Mouse (Mus musculus): ENCODE data around the gene Cd4. TPM values are rescaled to one million over a fixed set of nuclear protein-coding genes. Genes with fewer than 3 reads are reported as not detected.
A peak's percentile ranks its signal among the peaks of the same experiment; 100 is the strongest.

Gene Cd4
- total and polyA plus RNA-seq, 3 experiments: not detected

- H3K27ac ChIP-seq (ENCODE audit: control insufficient read depth, low read depth, low read length): peak overlapping the region; percentile 23
- peaks cover 0 to 5% of the 10 kb centered on the region in 2 experiments; a peak in 3 of 4 replicates for H3K4me1 ChIP-seq (ENCODE audit: control insufficient read depth in 1 of 2, insufficient read depth in 2 of 2, low read length in 2 of 2)
- peak overlapping the region; percentile 72 to 74 for H3K4me3 ChIP-seq (ENCODE audit: control insufficient read depth in 1 of 2, insufficient read depth in 1 of 2, low read depth in 2 of 2, low read length in 2 of 2)
- DNase-seq (ENCODE audit: low read depth, low spot score): peak; percentile 88
- peaks cover 2% of the 10 kb centered on the region; the same call in 1 of the 2 replicates for H3K79me2 ChIP-seq (ENCODE audit: control insufficient read depth, insufficient read depth, low read length, poor library complexity)
- no peaks in the 10 kb centered on the region for H3K27me3 ChIP-seq (ENCODE audit: control insufficient read depth in 1 of 2, insufficient read depth in 2 of 2, low read length in 2 of 2)
- H3K9ac ChIP-seq (ENCODE audit: control insufficient read depth, low read depth, low read length, poor library complexity, severe bottlenecking): peak overlapping the region; percentile 76
- no peaks in the 10 kb centered on the region; a peak in 1 of 4 replicates for H3K36me3 ChIP-seq (ENCODE audit: control insufficient read depth in 1 of 2, insufficient read depth in 2 of 2, low read length in 2 of 2)
- peak; percentile 29; the same call in 1 of the 2 replicates for TF ChIP-seq HCFC1 (IDR thresholded peaks at IDR 0.05; ENCODE audit: low read depth, low read length)
- peak; percentile 47; the same call in 1 of the 2 replicates for TF ChIP-seq NELFE (IDR thresholded peaks at IDR 0.05; ENCODE audit: low read depth, low read length)
- TF ChIP-seq KAT2A (conservative IDR thresholded peaks at IDR 0.05; ENCODE audit: low read depth, low read length): no peak
- no peak for TF ChIP-seq ZMIZ1 (IDR thresholded peaks at IDR 0.05; ENCODE audit: low read depth, low read length)
- no peak for TF ChIP-seq ETS1 (IDR thresholded peaks at IDR 0.05; ENCODE audit: low read depth, low read length)
- no peak for TF ChIP-seq BHLHE40 (IDR thresholded peaks at IDR 0.05; ENCODE audit: borderline replicate concordance, low read depth, low read length)
- TF ChIP-seq E2F4 (IDR thresholded peaks at IDR 0.05; ENCODE audit: borderline replicate concordance, low read depth, low read length): no peak
- no peak for TF ChIP-seq USF2 (IDR thresholded peaks at IDR 0.05; ENCODE audit: borderline replicate concordance in 1 of 2, insufficient read depth in 1 of 2, low read depth in 1 of 2, low read length in 2 of 2)
- peak; percentile 31 for TF ChIP-seq SMC3 (IDR thresholded peaks at IDR 0.05; ENCODE audit: low read depth, low read length)
- TF ChIP-seq GATA1 (IDR thresholded peaks at IDR 0.05; ENCODE audit: low read depth, low read length): no peak
- no peak for TF ChIP-seq GABPA (IDR thresholded peaks at IDR 0.05; ENCODE audit: low read depth, low read length)
- no peak for TF ChIP-seq MAX (IDR thresholded peaks at IDR 0.05; ENCODE audit: low read length)
- TF ChIP-seq CTCF (IDR thresholded peaks at IDR 0.05 in 2 of 3, conservative IDR thresholded peaks at IDR 0.05 in 1 of 3; ENCODE audit: control insufficient read depth in 1 of 3, insufficient read depth in 1 of 3, low read depth in 2 of 3, low read length in 3 of 3, poor library complexity in 1 of 3, severe bottlenecking in 1 of 3): peak; percentile 54 to 70 (median 63); a peak in 5 of 6 replicates
- TF ChIP-seq ZC3H11A (IDR thresholded peaks at IDR 0.05; ENCODE audit: low read depth, low read length): no peak
- peak; percentile 30; the same call in 1 of the 2 replicates for TF ChIP-seq SIN3A (IDR thresholded peaks at IDR 0.05; ENCODE audit: low read length)
- no peak for TF ChIP-seq CHD1 (IDR thresholded peaks at IDR 0.05; ENCODE audit: low read depth, low read length)
- no peak for TF ChIP-seq POLR2AphosphoS5 (IDR thresholded peaks at IDR 0.05; ENCODE audit: borderline replicate concordance, low read depth, low read length)
- TF ChIP-seq MYB (IDR thresholded peaks at IDR 0.05; ENCODE audit: low read depth, low read length): no peak
- no peaks in the 10 kb centered on the region for H3K9me3 ChIP-seq (replicated peaks; ENCODE audit: insufficient read depth, low read length)
Observed at GRCm38 (mm10) chr6:124904161-124904981, 16.4 kb upstream of the Cd4 start.

All from MEL (cell line).